Mouse (Mus musculus): ENCODE measurements at regions not wholly inside any gene's neighbourhood (a gene's known extent, or its start where the extent isn't known, plus 50 kb on each side); places are given as distances from the start of the nearest gene placed in this dataset.

DNA sequence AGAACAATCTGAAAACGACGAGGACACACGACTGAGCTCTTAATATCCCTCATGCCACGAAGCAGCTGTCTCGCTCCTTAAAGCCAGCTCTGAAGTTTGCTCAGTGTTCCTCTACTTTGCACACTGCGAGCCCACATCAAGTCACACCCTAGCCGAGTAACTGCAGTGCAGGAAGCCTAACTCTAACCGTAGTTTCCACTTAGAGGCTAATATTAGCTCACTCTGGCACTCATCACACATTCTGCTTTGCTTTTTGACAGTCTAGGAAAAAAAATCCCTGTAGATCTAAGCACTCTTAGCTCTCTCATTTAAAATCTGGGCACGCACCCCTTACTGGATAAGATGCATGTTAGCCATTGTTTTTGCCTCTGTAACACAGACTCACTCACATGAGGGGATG lies 195.0 kb downstream of the Gpat3 start:
- intact Hi-C loops (cut with DNase I): no loop called here

DNA sequence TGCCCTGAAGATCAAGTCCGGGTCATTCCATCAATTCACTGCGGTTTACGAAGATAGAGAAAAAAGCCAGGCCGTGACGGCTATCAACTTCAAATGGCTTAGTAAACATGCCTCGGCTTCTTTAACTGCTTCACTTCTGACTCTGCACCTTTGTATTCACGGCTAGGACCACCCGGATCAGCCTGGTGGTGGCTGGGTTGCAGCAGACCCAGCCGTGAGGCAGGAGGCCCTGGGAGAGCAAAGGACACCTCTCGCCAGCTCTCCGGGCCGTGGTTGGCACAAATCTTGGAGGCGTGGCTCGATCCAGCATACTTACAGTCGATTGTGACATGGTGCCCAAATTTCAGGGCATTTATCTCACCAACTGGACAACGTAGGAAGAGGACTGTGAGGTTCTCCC lies 187.5 kb downstream of the Gpat3 start:
- intact Hi-C loops (cut with DNase I): no loop called here
- no peak for DNase-seq (ENCODE audit: low spot score in 2 of 2)

More for the DNA sequence above, 195.0 kb downstream of the Gpat3 start:
- no peak for DNase-seq (ENCODE audit: low spot score in 2 of 2)

DNA sequence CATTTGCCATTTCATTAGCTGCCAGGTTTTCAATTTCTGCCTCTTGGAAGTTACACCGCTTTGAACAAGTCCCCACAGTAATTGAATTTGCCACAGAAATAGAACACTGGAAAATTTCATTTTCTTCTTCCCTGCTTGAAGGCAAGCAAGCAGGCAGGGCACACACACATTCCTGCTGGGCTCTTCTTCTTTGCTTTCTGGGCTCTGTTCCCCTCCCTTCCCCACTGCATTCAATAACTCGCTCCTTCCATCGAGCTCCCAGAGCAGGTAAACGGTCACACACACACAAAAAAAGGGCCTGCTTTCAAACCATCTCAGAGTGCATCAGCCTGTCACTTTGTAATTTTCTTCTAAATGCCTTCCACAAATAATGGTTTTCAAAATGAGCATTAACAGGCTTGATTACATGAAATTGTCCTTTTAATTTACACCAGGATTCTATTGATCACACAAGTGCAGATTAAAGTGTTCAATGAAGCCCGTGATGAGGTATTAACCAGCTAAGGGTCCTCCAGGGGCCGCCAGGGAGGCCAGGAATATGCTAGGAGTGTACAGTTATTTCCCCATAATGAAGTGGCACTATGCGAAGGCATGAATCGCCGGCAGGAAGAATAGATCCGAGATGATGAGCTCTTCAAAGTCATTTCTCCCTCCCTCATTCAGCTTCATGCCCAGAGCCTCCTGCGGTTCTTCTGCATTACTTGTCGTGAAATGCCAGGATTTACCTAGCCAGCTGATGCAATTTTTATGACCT lies 186.8 kb downstream of the Gpat3 start:
- DNase-seq (ENCODE audit: low spot score in 2 of 2): no peak

DNA sequence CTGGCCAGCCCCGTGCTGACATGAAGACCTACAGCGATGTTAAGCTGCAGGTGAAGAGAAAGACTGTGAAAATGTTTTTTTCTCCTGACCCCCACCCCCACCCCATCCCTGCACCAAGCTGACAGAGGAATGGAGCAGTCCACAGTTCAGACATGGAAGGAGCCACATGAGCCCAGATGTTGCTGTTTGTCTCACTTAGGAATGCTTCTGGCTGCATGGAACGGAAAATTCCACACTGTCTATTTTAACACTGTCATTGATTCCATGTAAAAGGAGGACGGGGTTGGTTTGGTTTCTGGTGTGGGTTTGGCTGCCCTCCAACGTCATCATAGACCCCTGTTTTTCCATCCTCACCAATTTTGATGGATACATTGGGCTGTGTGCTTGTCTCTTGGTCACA lies 179.3 kb downstream of the Gpat3 start:
- DNase-seq (ENCODE audit: low spot score in 2 of 2): no peak
- intact Hi-C loops (cut with DNase I): no loop called here

More for the DNA sequence above, 186.8 kb downstream of the Gpat3 start:
- intact Hi-C loops (cut with DNase I): no loop called here

DNA sequence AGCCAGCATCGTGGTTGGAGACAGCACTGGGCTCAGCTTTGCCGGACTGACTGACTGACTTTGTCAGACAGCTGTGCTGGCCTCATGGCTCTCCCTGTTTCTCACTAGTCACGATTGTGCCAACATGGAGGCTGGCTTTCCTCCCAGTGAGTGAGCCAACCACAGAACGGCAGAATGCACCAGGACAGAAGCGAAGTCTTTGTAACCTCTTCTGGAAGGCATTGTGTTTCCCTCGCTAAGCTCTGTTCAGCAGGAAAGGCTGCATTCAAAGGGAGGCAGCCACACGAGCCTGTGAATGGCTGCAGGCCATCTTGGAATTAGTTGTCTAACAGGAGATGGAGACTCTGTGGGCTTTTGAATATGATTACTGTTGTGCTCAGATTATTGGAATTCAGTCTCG lies 178.3 kb downstream of the Gpat3 start:
- DNase-seq (ENCODE audit: low spot score in 2 of 2): no peak
- intact Hi-C loops (cut with DNase I): no loop called here

DNA sequence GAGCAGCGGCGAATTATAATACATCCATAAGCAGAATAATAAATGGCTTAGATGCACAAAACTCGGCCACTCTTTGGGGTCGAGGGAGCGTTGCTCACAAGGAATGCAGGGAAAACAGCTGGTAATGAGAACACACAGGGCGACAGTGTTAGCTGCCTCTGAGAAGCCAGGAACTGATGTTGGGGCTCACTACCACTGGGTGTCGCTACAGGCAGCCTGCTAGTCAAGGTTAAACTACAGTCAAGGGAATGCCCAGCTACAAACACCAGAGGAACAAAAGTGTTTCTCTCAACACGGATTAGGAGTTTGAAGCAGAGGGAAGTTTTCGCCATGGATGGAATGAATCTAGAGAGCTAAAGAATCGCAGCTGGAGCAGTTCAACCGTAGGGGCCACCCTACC lies 175.3 kb downstream of the Gpat3 start:
- DNase-seq (ENCODE audit: low spot score in 2 of 2): peak; percentile 67 to 76
- intact Hi-C loops (cut with DNase I): loop anchor here (2.0 kb wide), 1 partner anchor 650 kb away; no protein-coding TSS in a partner anchor

DNA sequence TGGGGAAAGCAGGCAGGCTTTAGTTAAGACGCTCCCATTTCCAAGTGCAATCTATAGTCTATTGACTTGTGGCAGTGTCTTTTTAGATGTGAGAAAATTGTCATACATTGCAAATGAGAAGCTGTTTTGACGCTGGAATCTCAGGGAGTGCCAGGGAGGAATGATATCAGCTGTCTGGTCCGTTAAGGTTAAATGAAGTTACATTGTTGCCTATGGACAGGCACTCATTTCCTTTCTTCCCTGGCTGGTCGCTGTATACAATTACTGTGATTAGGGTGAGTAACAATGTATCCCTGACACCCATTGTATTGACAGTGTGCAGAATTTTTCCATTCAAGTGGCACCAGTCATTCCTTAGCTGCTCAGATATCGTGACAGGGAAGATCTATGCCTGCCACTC lies 168.3 kb downstream of the Gpat3 start:
- intact Hi-C loops (cut with DNase I): no loop called here
- no peak for DNase-seq (ENCODE audit: low spot score in 2 of 2)

DNA sequence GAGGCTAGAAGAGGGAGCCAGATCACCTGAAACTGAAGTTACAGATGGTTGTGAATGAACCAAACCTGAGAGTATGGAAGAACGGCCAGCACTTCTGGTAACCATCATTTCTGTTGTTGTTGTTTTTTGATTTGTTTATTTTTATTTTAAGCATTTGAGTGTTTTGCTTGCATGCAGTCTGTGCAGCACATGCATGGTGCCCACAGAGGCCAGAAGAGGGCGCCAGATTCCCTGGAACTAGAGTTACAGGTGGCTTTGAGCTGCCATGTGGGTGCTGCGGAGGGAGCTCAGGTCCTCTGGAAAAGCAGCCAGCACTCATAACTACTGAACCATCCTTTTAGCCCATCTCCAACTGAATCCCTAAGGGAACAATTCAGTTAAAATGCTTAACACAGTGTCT lies 159.7 kb downstream of the Gpat3 start:
- intact Hi-C loops (cut with DNase I): no loop called here
- DNase-seq (ENCODE audit: low spot score in 2 of 2): no peak

DNA sequence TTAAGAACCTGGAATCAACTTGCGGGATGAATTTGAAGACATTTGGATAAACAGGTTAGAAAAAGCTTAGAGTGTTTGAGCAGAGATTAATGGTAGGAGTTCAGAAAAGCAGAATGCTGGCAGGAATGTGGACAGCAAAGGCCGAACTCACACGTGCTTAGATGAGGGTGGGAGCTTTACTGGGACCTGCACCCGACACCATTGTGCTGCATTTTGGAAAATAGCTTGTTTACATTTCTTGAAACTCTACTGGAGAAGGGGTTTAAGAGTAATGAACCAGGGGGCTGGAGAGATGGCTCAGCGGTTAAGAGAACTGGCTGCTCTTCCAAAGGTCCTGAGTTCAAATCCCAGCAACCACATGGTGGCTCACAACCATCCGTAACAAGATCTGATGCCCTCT lies 154.9 kb downstream of the Gpat3 start:
- DNase-seq (ENCODE audit: low spot score in 2 of 2): no peak
- intact Hi-C loops (cut with DNase I): no loop called here

DNA sequence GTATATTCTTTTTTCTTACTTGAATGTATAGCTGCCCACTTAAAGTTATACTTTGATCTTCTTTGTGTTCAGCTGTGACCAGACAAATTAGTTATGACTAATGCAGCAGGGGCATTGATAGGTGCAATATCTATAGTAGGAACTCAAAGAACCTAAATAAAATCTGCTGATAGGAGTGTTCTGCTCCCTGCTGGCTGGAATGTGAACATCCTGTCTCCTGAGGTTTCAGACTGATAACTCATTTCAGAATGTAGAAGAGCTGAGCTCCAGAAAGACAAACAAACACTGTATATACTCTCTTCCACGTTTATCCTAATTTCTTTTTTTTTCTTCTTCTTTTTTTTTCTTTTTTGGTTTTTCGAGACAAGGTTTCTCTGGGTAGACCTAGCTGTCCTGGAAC lies 146.9 kb downstream of the Gpat3 start:
- intact Hi-C loops (cut with DNase I): no loop called here
- no peak for DNase-seq (ENCODE audit: low spot score in 2 of 2)

DNA sequence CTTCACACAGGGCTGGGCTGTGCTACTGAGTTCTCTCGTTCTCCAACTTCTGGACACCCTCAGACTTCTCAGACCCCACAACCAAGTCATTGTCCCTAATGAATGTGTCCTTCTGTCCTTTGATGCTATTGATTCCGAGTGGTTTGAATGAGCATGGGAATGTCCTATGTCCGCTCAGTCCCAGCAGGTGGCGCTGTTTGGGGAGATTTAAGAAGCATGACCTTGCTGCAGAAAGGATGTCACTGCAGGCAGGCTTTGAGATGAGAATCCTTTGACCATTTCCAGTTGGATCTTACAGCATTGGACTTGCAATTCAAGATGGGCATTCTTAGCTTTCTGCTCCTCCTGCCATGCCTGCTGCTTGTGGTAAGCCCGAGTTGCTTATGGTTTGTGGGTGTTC lies 146.1 kb downstream of the Gpat3 start:
- intact Hi-C loops (cut with DNase I): no loop called here
- peak in 1 of 2 experiments; percentile 8 for DNase-seq (ENCODE audit: low spot score in 2 of 2)

DNA sequence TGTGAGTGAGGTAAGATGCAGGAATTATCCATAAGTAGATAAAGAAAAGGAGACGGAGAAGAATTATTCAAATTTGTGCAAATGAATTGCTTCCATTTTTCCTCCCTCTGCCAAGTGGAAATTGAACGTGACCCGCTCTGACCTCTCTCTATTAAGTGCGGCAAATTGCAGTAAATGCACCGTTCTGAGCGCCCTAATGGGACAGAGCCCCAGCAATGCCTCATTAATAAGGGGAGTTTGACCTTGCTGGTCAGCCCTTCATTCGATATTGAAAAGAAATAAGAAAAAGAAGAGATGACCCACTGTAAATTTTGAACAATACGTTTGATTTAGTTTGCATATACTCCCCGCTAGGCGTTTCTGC lies 137.0 kb downstream of the Gpat3 start:
- intact Hi-C loops (cut with DNase I): no loop called here
- no peak for DNase-seq (ENCODE audit: low spot score in 2 of 2)

DNA sequence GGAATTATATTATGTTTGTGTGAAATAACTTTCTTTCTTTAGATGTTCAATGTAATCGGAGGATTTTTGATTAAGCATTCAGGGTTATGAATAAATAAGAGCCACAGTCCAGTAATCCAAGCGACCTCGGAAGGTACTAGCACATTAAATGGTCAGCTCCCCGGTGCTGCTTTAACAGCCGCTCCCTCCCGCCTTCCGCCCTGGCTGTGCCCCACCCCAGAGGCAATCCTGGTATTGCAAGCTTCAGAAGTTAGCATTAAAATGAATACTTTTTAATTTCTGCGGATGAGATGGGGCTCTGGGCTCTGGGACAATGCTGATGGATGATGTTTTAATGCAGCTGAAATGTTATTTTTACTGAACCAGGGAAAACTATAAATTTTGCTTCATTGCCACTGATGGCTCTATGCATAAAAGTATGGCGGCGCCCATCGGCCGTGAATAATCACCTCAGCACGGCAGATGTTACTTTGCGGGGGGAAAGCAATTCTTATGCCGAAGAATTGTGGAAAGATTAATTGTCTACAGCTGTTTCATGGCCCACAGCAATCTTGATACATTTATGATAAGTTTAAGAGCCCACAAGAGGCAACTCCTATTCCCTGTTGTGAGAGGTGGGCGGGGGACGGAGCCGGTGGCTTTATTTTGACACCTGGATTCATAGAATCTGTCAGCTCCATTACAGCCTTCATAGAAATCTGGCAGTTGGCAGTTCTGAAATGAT lies 136.5 kb downstream of the Gpat3 start:
- DNase-seq (ENCODE audit: low spot score in 2 of 2): no peak
- intact Hi-C loops (cut with DNase I): no loop called here

DNA sequence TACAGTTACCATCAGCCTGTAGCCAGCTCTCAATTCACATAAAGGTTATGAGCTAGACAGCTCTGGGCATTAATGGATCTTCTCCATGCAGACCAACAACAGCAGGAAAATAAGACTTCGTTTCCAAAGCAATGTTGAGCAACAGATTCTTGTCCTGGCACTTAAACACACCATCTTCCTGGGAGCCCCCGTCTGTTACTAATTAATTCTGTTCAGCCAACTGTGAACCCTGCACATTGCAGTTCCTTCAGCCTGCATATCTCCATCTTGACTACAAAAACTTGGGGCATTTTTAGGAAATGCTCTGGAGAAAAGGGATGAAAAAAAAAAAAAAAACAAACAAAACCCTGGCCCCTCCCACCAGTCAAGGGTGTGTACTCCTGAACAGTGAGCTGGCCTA lies 131.2 kb downstream of the Gpat3 start:
- no peak for DNase-seq (ENCODE audit: low spot score in 2 of 2)
- intact Hi-C loops (cut with DNase I): no loop called here

DNA sequence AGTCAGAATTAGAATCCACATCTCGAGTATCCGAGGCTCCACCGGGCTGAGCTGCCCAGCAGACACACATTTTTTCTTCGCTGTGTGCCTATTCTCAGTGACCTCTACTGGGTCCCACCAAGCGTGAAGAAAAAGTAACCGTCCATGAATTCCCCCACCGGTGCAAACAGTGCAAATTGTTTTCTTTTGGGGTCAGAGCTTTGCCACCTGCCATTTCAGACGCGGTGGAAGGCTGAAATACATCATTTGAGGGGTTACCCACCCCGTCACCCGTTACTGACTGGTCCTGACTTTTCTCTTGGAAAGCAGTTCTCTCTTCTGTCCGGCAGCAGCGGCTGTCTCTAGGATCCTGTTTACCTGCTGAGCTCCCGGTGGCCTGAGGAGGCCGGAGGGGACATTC lies 105.7 kb downstream of the Gpat3 start:
- intact Hi-C loops (cut with DNase I): no loop called here
- DNase-seq (ENCODE audit: low spot score in 2 of 2): no peak
